Mouse (Mus musculus): ENCODE measurements around the gene Pagr1a.

Pagr1a gene

DNA sequence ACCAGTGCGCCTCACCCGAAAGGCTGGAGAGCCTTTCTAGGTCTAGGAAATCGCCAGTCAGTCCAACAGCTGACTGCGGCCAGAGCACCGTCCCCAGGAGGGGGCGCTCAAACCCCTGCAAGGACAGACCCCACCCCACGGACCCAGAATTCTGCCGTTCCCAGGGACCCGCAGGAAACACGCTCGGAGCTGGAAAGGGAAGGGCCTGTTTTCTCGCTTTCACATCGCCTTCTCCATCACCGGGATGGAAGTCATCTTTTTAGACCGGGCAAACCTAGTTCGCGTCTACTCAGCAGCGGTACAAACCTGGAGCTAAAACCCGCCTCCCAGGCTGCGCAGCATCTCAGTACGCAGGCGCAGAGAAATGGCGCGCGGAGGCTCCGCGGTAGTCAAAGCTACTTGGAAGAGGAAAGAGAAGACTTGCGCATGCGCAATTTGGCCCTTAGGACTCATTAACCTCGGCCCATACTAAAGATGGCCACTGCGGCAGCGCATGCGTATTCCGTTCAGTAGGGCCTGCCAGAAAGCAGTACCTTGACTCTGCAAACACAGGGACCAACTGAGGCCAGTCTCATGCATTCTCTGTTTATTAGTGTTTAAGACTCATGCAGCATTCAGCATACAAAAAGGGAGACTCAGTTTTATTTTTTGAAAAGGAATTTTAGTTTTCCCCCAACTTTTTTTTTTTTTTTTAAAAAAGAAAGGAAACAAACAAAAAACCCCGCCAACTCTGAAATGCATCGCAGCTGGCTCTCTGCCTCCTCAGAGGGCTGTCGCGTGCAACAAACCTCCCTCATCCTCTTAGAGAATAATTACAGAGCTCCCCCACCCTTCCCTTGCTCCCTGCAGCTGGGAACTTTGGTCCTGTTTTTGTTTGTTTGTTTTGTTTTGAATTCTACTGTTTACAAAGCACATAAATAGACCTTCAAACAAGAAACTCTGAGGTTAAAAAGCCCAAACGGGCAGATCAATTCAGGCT is at the start of gene Pagr1a:
Gene Pagr1a, minus strand, starts transcription at position 382 of the 979 bp plus-strand sequence.
- peak; percentile 95 for DNase-seq

- DNase-seq: no peak
Measured at GRCm38 (mm10) chr7:127066317-127066716, 49.2 kb upstream of the Pagr1a start.

- DNase-seq: no peak
Measured at GRCm38 (mm10) chr7:127065538-127065937, 48.4 kb upstream of the Pagr1a start.

GRCm38 (mm10) chr7:127055026-127055585 is 38.0 kb upstream of the Pagr1a start:
- peak; percentile 34 for DNase-seq

DNA sequence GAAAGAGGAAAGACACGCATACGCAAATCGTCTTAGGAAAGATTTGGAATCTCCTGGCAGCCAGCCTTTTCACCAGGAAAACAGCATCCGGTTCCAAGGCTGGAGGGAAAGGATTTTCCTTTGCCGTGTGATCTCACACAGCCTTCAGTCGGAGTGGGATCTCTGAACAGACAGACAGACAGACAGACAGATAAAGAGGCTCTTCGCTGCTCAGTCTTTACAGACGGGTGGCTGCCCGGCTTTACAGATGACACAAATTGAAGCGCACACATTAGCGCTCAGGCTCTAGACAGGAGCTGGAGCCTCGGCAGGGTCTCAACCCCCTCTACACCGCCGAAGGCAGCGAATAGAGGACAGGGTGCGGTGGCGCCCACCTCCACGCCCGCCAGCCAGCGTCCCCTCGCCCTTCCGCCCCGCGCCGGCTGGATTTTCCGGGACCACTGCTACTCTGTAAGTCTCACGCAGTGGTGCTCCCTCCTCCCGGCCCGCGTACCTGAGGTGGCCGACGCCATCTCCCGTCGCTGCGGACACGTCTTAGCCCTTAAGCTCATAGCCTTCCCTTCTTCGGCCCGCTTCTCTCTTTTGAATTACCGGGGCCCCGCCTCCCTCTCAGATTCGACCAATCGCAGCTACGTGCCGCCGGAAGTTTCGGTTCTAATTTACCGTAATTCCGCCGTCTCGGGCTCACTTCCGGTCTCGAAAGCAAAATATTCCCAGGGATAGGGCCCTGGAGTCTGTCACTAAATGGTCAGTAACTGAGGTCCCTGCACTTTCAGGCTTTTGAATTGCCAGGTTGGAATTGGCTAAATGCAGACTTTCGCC is 24.9 kb upstream of the Pagr1a start, which contains the start of gene Kif22:
Gene Kif22, minus strand, starts transcription at position 621 of the 822 bp plus-strand sequence.
- peak; percentile 87 for DNase-seq

GRCm38 (mm10) chr7:127031244-127031643 is 14.1 kb upstream of the Pagr1a start:
- DNase-seq: no peak

DNA sequence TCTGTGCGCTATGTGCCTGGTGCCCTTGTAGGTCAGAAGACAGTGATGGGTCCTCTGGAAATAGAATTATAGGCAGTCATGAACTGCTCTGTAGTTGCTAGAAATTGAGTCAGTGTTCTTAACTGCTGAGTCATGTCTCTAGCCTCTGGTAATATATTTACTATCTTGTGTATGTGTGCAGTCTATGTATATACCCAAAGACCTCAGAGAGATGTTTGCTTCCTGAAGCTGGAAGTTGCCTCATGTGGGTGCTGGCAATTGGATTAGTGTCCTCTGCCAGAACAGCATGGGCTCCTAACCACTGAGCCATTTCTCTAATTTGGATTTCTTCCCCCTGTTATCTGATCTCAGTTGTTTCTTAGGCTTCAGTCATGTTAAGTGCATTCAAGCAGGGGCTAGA is 13.0 kb upstream of the Pagr1a start:
- no peak for DNase-seq

DNA sequence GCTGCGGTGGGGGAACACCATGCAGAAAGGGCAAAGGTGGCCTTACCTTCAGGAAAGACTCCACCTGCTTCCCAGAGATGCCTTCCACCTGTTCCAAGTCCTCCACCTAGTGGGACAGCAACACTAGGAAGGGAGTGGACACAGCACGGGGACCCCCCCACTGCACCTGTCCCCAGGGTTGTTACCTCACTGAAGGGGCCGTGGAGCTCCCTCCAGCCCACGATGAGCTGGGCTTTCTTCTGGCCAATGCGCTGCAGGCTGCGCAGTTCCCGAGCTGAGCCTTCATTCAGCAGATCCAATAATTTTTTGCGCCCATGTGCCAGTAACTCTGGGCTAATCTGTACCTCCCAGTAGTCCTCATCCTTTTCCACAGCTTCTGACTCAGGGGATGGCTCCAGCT is 10.7 kb upstream of the Pagr1a start:
- no peak for DNase-seq

DNA sequence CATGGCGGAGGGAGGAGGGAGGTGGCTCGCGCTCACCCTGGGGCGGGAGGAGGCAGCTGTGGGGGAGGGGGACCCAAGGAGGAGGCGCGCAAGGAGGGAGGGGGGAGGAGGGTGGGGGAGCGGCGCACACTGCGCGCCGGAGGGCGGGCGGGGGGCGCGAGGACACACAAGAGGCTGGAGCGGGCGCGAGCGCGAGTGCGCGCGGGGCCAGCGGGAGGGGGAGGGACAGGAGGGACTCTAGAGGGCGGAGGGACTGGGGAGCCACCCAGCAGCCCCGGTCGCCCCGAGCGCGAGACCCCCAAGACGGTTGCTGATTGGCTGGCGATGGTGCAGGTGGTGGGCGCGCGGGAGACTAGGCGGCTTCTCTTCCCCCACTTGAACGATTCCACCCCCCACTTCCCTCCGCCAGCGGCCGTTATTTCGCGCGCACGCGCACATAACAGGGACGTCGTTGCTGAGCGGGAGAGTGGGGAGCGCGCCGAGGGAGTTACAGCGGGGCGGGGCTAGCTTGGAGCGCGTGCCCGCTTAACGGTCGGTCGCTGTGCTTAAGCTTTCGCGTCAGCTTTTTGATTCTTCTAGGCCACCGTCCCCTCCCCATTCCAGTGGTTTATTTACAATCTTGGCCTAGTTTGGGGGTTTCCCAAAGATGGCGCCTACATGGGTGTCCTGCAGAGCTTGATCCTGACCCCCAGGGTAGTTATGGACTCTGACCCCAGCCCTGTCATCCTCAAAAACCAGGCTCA is 10.0 kb upstream of the Pagr1a start, which contains the start of gene Maz:
Gene Maz, minus strand, starts transcription at position 54 of the 743 bp plus-strand sequence.
- DNase-seq: peak; percentile 99

- no peak for DNase-seq
Measured at GRCm38 (mm10) chr7:127026616-127026983, 9.4 kb upstream of the Pagr1a start.

DNA sequence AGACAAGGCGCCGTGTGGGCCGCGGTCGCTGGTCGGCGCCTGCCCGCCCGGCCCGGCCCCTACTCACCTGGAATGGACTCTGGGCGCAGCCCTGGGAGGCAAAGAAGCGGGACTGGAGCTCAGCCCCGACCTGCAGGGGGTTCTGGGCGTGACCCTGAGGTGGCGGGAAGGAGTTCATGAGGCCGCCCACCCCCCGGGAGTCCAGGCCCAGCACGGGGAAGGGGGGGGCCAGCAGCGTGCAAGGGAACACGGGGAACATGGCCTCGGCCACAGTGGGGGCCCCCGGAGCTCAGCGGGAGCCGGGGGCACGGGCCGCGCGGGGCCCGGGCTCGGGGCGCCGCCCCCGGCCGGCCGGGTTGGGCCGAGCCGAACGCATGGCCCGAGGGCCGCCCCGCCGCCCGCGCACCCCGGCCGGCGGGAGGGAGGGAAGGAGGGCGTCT is 9.0 kb upstream of the Pagr1a start:
- DNase-seq: no peak

- DNase-seq: no peak
Measured at GRCm38 (mm10) chr7:127025556-127026160, 8.5 kb upstream of the Pagr1a start.

DNA sequence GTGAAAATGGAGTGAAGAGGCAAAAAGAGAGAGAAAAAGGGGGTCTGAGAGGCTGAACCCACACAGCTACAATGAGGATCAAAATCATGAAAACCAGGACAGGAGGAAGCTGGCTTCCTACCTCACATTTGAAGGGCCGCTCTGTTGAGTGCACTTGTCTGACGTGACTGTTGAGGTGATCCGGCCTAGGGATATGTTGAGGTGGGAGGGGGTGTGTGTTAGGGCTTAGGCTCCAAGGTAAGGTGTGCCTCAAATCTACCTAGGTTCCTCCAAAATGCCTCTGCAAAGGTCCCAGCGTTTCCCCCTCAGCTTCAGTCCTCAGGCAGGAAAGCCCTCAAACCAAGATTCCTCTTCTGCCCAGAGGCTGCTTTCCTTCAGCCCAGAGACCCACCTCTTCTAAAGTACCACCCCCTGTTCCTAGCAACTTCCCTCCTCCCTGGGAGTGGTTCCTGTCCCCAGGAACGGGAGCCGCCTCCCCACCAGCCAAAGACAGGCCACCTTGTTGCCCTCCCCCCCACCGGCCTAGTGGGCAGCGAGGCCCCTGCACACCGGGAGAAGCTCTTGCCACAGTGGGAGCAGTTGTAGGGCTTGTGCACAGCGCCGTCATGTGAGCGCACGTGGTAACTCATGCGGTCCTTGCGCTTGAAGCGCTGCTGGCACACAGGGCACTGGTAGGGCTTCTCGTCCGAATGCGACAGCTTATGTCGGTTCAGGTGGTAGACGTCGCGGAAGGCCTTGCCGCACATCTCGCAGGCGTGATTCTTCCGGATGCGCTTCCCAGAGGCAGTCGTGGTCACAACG is 7.8 kb upstream of the Pagr1a start:
- DNase-seq: peak; percentile 85

DNA sequence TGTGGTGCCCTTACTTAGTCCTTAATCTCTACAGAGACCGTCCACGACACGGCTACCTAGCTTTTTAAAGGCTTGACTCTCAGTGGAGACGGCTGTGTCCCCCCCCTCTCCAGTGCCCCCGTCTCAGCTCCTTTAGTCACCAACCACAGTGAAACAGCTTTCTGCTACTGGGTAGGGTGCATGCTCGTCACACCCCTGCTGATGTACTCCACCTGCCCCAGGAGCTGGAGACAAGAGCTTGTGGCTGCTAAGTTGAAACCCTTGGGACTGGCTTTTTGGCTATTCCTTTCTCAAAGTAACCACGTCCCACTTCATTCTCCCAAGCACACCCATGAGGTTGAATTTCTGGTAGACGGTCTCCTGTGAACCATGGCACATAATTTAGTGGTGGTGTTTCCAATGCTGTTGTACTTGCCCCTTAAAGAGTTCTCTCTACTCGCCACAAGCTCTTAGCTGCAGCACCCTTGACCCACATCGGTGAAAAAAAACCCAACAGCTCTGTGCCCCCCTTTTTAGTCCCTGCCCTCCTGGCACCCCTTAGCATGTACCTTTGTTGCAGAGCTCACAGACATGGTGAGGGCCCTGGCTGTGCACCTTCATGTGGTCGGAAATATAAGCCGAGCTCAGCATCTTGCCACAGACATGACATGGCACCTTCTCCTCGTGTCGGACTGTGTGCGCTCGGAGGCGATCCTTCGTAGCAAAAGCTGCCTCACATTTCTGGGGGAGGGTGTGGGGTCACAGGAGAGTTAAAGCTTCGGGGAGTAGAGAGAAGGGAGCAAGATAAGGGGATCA is 6.9 kb upstream of the Pagr1a start:
- DNase-seq: no peak

- DNase-seq: no peak
Measured at GRCm38 (mm10) chr7:127023272-127023691, 6.1 kb upstream of the Pagr1a start.

DNA sequence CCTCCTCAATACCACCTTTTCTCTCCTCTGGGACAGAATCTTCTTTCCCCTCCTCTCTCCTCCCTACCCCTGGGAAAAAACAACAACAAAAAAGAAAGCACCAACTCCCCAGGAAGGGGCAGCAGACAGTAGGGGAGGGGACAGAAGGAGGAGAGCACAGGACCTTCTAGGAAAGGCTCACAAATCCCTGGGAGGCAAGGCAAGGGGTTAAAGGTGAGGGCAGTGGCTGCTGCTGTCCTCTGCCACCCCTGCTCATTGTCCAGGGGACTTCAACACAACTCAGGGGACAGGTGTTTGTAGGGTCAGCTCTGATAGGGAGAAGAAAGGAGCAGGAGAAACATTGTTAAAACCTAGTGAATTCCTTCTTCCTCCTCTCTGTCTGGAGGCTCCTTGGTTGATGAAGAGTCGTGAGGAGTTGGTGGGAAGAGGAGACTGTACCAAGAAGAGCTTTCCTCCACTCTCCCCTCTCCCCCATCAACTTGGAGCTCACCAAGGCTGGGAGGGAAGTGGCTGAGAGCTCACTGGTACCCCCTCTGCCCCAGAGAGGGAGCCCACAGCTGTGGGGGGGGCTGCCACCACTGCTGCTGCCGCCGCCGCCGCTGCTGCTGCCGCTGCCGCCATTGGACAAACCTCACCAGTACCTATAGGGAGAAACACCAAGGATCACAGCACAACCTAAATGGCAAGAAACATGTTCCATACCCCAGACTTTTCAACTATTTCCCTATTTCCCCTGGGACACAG is 5.5 kb upstream of the Pagr1a start:
- no peak for DNase-seq

GRCm38 (mm10) chr7:127021563-127022527 is 4.7 kb upstream of the Pagr1a start:
- no peak for DNase-seq

- peak; percentile 73 for DNase-seq
Measured at GRCm38 (mm10) chr7:127020901-127021562, 3.9 kb upstream of the Pagr1a start, which contains the start of the genes Gm42742 and Prrt2. Gm42742 (minus strand) TSS chr7:127021097. Prrt2 (minus strand) TSS chr7:127021211.
